ENCODE assay signal across 23 mouse cellular contexts in genomic region chr6:31202594-31202993, GRCm38 (mm10).
A peak's percentile ranks its signal among the peaks of the same experiment; 100 is the strongest.
DNase-seq lines count a peak whose midpoint lies in the region; ATAC-seq and TF ChIP-seq lines count a peak whose summit lies in the region.
"Had no signal": no experiment of that assay in that cellular context is flagged by ENCODE, and none has a peak within 500 bp of the region (broad histone marks: within the 10 kb centered on the region; RNA-seq: fewer than 3 reads in every experiment).

No protein-coding gene starts in this region.

- H3K27ac ChIP-seq in kidney, postnatal 0 days = no peak overlapping the region
- H3K27ac ChIP-seq in lung, postnatal 0 days (ENCODE audit: low read length) = no peak overlapping the region
- no peak overlapping the region for H3K27ac ChIP-seq in MEL (ENCODE audit: control insufficient read depth, low read depth, low read length)
- H3K27ac ChIP-seq: forebrain, embryonic 13.5 days; hindbrain, embryonic 12.5 days; limb, embryonic 12.5 days; liver, embryonic 15.5 days; macrophage; midbrain, embryonic 10.5 days; neural tube, embryonic 12.5 days had no signal

- no peaks in the 10 kb centered on the region for H3K27me3 ChIP-seq in kidney, postnatal 0 days (ENCODE audit: insufficient read depth, low read length)
- no peaks in the 10 kb centered on the region for H3K27me3 ChIP-seq in lung, postnatal 0 days (replicated peaks; ENCODE audit: insufficient read depth, low read length)
- H3K27me3 ChIP-seq in MEL (ENCODE audit: control insufficient read depth in 1 of 2, insufficient read depth in 2 of 2, low read length in 2 of 2) = no peaks in the 10 kb centered on the region
- H3K27me3 ChIP-seq in splenic B cell, adult 2 months (ENCODE audit: control insufficient read depth, insufficient read depth, low read length, poor library complexity, severe bottlenecking) = no peaks in the 10 kb centered on the region
- H3K27me3 ChIP-seq: forebrain, embryonic 13.5 days; heart, embryonic 12.5 days; hindbrain, embryonic 12.5 days; limb, embryonic 12.5 days; liver, embryonic 15.5 days; neural tube, embryonic 12.5 days had no signal

- no peaks in the 10 kb centered on the region for H3K9me3 ChIP-seq in kidney, postnatal 0 days (replicated peaks; ENCODE audit: low read length)
- H3K9me3 ChIP-seq in lung, postnatal 0 days (ENCODE audit: low read length) = no peaks in the 10 kb centered on the region
- H3K9me3 ChIP-seq in MEL (replicated peaks; ENCODE audit: insufficient read depth, low read length) = no peaks in the 10 kb centered on the region
- H3K9me3 ChIP-seq: forebrain, embryonic 13.5 days; heart, embryonic 12.5 days; hindbrain, embryonic 12.5 days; limb, embryonic 12.5 days; liver, embryonic 15.5 days; midbrain, embryonic 10.5 days; neural tube, embryonic 12.5 days had no signal

- DNase-seq in kidney, postnatal 0 days (ENCODE audit: low spot score) = no peak
- no peak for DNase-seq in kidney, postnatal 14 days
- no peak for DNase-seq in lung, postnatal 0 days (ENCODE audit: low spot score)
- DNase-seq in lung, adult 18-20 months = no peak
- peak; percentile 46 for DNase-seq in MEL (ENCODE audit: low read depth, low spot score)
- DNase-seq in splenic B cell, adult 2 months (ENCODE audit: low read depth, low spot score) = peak; percentile 27
- DNase-seq: adrenal gland, adult 8-10 months; cerebellum, adult 9-10 months; heart, postnatal 14 days; kidney, postnatal 10 days; thymus, postnatal 36 days had no signal

- H3K79me2 ChIP-seq in MEL (ENCODE audit: control insufficient read depth, insufficient read depth, low read length, poor library complexity) = no peaks in the 10 kb centered on the region

- H3K36me3 ChIP-seq in kidney, postnatal 0 days (ENCODE audit: insufficient read depth, low read length) = no peaks in the 10 kb centered on the region
- no peaks in the 10 kb centered on the region for H3K36me3 ChIP-seq in lung, postnatal 0 days (ENCODE audit: insufficient read depth, low read length)
- no peaks in the 10 kb centered on the region for H3K36me3 ChIP-seq in MEL (ENCODE audit: control insufficient read depth in 1 of 2, insufficient read depth in 2 of 2, low read length in 2 of 2)
- no peaks in the 10 kb centered on the region for H3K36me3 ChIP-seq in splenic B cell, adult 2 months (ENCODE audit: control insufficient read depth, insufficient read depth, low read length, poor library complexity, severe bottlenecking)
- H3K36me3 ChIP-seq: heart, embryonic 12.5 days; hindbrain, embryonic 12.5 days; limb, embryonic 12.5 days; liver, embryonic 15.5 days; midbrain, embryonic 10.5 days; neural tube, embryonic 12.5 days had no signal

- H3K4me1 ChIP-seq in kidney, postnatal 0 days (replicated peaks; ENCODE audit: insufficient read depth, low read length) = no peaks in the 10 kb centered on the region
- H3K4me1 ChIP-seq in lung, postnatal 0 days (ENCODE audit: insufficient read depth, low read depth, low read length) = no peaks in the 10 kb centered on the region
- H3K4me1 ChIP-seq in MEL (ENCODE audit: control insufficient read depth in 1 of 2, insufficient read depth in 2 of 2, low read length in 2 of 2) = no peaks in the 10 kb centered on the region
- H3K4me1 ChIP-seq: forebrain, embryonic 13.5 days; heart, embryonic 12.5 days; hindbrain, embryonic 12.5 days; limb, embryonic 12.5 days; liver, embryonic 15.5 days; midbrain, embryonic 10.5 days; neural tube, embryonic 12.5 days had no signal

- no peak for TF ChIP-seq POLR2A in MEL (IDR thresholded peaks at IDR 0.05; ENCODE audit: control insufficient read depth in 1 of 2, insufficient read depth in 1 of 2, low read depth in 1 of 2, low read length in 2 of 2, poor library complexity in 1 of 2)

- peak; percentile 39 for TF ChIP-seq CTCF in kidney, postnatal 0 days (IDR thresholded peaks at IDR 0.05; ENCODE audit: low read depth)
- TF ChIP-seq CTCF in lung, postnatal 0 days (IDR thresholded peaks at IDR 0.05) = peak; percentile 26
- TF ChIP-seq CTCF in MEL (IDR thresholded peaks at IDR 0.05 in 2 of 3, conservative IDR thresholded peaks at IDR 0.05 in 1 of 3; ENCODE audit: control insufficient read depth in 1 of 3, insufficient read depth in 1 of 3, low read depth in 2 of 3, low read length in 3 of 3, poor library complexity in 1 of 3, severe bottlenecking in 1 of 3) = peak in 2 of 3 experiments; percentile 39 to 60; a peak in 4 of 6 replicates

- peak; percentile 24 for TF ChIP-seq RAD21 in MEL (IDR thresholded peaks at IDR 0.05; ENCODE audit: low read depth, low read length)

- H3K9ac ChIP-seq in kidney, postnatal 0 days (ENCODE audit: low read depth, low read length) = no peak overlapping the region
- H3K9ac ChIP-seq in lung, postnatal 0 days (replicated peaks; ENCODE audit: low read depth) = no peak overlapping the region
- H3K9ac ChIP-seq in MEL (ENCODE audit: control insufficient read depth, low read depth, low read length, poor library complexity, severe bottlenecking) = no peak overlapping the region
- H3K9ac ChIP-seq: forebrain, embryonic 13.5 days; heart, embryonic 12.5 days; hindbrain, embryonic 12.5 days; limb, embryonic 12.5 days; liver, embryonic 15.5 days; neural tube, embryonic 12.5 days had no signal

- no peak overlapping the region for H3K4me3 ChIP-seq in kidney, postnatal 0 days (replicated peaks; ENCODE audit: low read depth, low read length)
- H3K4me3 ChIP-seq in lung, postnatal 0 days (ENCODE audit: low read depth, low read length) = no peak overlapping the region
- H3K4me3 ChIP-seq in MEL (ENCODE audit: control insufficient read depth in 1 of 2, insufficient read depth in 1 of 2, low read depth in 2 of 2, low read length in 2 of 2) = no peak overlapping the region
- H3K4me3 ChIP-seq: erythroblast, embryonic 14.5 days; forebrain, embryonic 13.5 days; heart, embryonic 12.5 days; hindbrain, embryonic 12.5 days; limb, embryonic 12.5 days; liver, embryonic 15.5 days; midbrain, embryonic 10.5 days; neural tube, embryonic 12.5 days had no signal

- H3K4me2 ChIP-seq in kidney, postnatal 0 days (ENCODE audit: low read length) = no peak overlapping the region
- no peak overlapping the region for H3K4me2 ChIP-seq in lung, postnatal 0 days (replicated peaks; ENCODE audit: low read depth, low read length)
- H3K4me2 ChIP-seq: forebrain, embryonic 13.5 days; heart, embryonic 12.5 days; hindbrain, embryonic 12.5 days; limb, embryonic 12.5 days; liver, embryonic 15.5 days; neural tube, embryonic 12.5 days had no signal

- no peak for ATAC-seq in kidney, postnatal 0 days (replicated peaks; ENCODE audit: low FRiP score, low read depth)
- no peak for ATAC-seq in lung, postnatal 0 days
- no peak for ATAC-seq in erythroblast, adult 5-6 weeks (replicated peaks; ENCODE audit: low FRiP score, poor library complexity, severe bottlenecking)
- ATAC-seq: CD4-positive, CD25-positive, alpha-beta regulatory T cell, adult 4 months; forebrain, embryonic 13.5 days; inflammation-experienced regulatory T-cells, adult 6 months had no signal

- no peak for TF ChIP-seq EP300 in lung, postnatal 0 days (IDR thresholded peaks at IDR 0.05)
- TF ChIP-seq EP300 in MEL (IDR thresholded peaks at IDR 0.05; ENCODE audit: low read depth in 1 of 2, low read length in 2 of 2) = no peak

TF ChIP-seq in MEL, 35 proteins besides CTCF, POLR2A, EP300 and RAD21:
- peak; percentile 69; the same call in 1 of the 2 replicates for TF ChIP-seq MYC (IDR thresholded peaks at IDR 0.05; ENCODE audit: low read depth, low read length)
- TF ChIP-seq GABPA (IDR thresholded peaks at IDR 0.05; ENCODE audit: low read depth, low read length) = no peak
- peak; percentile 32 for TF ChIP-seq SMC3 (IDR thresholded peaks at IDR 0.05; ENCODE audit: low read depth, low read length)

Comparison
In these comparisons a context has a peak if more than half of its experiments do, and no peak if none do; other contexts are left out.
1. DNase-seq: peak in MEL (single experiment) and splenic B cell, adult 2 months (single experiment); none in kidney, postnatal 0 days (single experiment), kidney, postnatal 14 days (single experiment), lung, postnatal 0 days (single experiment) and lung, adult 18-20 months (0 of 2).
2. Peak in every context shown above with its lines, with median percentiles within 50 percentile points of each other: CTCF ChIP-seq.